Mouse (Mus musculus) thymus, adult 2 months (tissue): ENCODE measurements around the gene Tial1. TPM values are rescaled to one million over a fixed set of nuclear protein-coding genes. Genes with fewer than 3 reads are reported as not detected.

Source experiments
- DNase-seq: peaks from one replicate; pipeline ENCODE4 v3.0.0; 2021
- H3K27ac ChIP-seq: fragments of 200-500 bp; 2 replicates; pipeline ENCODE4 v1.5.1; 2012; ENCODE audit warnings: low read length, control low read depth; ENCODE audit not compliant: control insufficient read depth, insufficient read depth
- H3K27me3 ChIP-seq: fragments of 200-500 bp; 2 replicates; pipeline ENCODE4 v1.6.1; 2012; ENCODE audit warnings: mild to moderate bottlenecking, low read length, moderate library complexity, mixed read lengths; ENCODE audit not compliant: control insufficient read depth, insufficient read depth
- H3K36me3 ChIP-seq: fragments of 200-500 bp; 2 replicates; pipeline ENCODE4 v1.6.1; 2012; ENCODE audit warnings: mild to moderate bottlenecking, low read length, moderate library complexity; ENCODE audit not compliant: control insufficient read depth, insufficient read depth
- H3K4me1 ChIP-seq: fragments of 200-500 bp; replicated peaks from 2 replicates; pipeline ENCODE4 v1.6.1; 2012; ENCODE audit warnings: low read length; ENCODE audit not compliant: control insufficient read depth, insufficient read depth
- H3K4me3 ChIP-seq: fragments of 200-500 bp; 2 replicates; pipeline ENCODE4 v1.5.1; 2012; ENCODE audit warnings: mild to moderate bottlenecking, low read length, control low read depth, moderate library complexity; ENCODE audit not compliant: control insufficient read depth, insufficient read depth
- CTCF ChIP-seq: fragments of 200-500 bp; IDR thresholded peaks from 2 replicates; pipeline ENCODE4 v1.5.1; 2012; ENCODE audit warnings: mild to moderate bottlenecking, control low read depth, low read length, moderate library complexity, borderline replicate concordance; ENCODE audit not compliant: control insufficient read depth, poor library complexity, insufficient read depth; ENCODE audit errors: extremely low read depth
- POLR2A ChIP-seq: fragments of 200-500 bp; IDR thresholded peaks from 2 replicates; pipeline ENCODE4 v1.6.1; 2012; ENCODE audit warnings: mild to moderate bottlenecking, low read length, control low read depth, moderate library complexity; ENCODE audit not compliant: control insufficient read depth, poor library complexity, insufficient read depth; ENCODE audit errors: extremely low read depth
- WGBS: fragments of 180-500 bp; shearing (Covaris S2); methylation state at CpG from one replicate; pipeline ENCODE4 v1.1.7; 2018; 5-methylcytosine and 5-hydroxymethylcytosine counted together
- polyA plus RNA-seq: library from polyadenylated mRNA; depleted of rRNA; stranded (reverse); fragments of >200 nt; gene quantifications from 2 replicates; pipeline ENCODE4 v1.2.3, GENCODE M21; 2012; rRNA removed

Tial1 gene
- 43.8 and 54.6 TPM in 2 replicates for polyA plus RNA-seq

DNA sequence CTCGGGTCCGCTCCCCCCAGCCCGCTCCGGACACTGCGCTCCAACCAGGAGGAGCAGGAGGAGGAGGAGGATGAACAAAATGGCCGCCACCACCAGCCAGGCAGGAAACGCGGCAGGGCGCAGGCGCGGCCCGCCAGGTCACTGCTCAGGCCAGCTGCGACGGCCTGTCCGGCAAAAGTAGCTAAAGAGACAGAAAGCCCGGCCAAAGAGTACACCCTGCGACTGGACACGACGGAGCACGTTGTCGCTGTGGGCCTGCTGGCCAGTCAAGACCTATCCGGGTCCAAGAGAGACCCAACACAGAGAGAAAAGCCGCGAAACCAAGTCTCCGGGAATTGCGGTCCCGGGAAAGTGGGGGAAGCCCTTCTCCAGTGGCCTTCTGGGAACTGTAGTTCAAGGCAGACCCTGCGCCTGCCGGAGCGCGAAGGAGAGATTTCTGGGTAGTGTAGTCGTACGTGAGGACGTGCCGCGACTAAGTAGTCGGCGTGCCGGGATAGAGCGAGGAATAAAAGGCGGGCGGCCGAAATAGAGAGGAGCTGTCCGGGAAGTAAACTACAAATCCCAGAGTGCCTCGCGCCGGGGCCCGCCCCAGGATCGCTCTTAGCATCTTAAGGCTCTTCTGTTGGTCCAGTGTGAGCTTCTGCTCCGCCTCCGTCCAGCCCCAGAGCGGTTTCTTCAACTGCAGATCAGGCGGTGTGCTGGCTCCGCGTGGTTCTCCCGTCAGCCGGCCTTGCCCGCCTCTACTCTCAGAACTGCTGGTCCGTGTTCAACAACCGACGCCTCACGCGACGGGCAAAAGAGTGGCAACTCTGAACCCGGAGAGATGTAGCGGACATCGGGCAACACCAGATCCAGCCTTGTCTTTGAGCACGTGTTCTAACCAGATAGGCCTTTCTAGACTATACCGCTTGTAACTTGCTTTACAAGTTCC lies at the start of gene Tial1:
Tial1 (minus strand) TSS at position 433 of the 931 bp plus-strand sequence.
- peak; percentile 96 for DNase-seq
- TF ChIP-seq CTCF (no peak), POLR2A (peak; percentile 57)
- WGBS = under 1% methylated on average over 69 of the region's 69 CpGs

DNA sequence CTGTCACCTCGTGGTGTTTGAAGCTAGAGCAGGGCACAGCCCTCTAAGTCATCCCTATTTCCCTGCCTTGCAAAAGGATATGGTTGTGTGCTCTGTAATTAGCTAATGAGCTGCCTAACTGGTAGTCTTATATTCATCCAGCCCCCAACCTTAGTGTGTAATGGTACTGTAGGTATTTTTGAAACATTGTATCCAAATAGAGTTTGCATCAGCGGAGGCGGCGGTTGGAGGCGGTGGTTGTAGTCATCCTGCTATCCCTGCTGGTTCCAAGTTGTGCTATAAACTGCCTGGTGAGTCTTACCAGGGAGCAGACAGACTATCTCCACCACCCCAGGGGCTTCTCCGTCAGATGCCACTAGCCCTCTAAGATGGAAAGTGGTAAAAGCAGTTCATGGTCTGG lies 42.6 kb upstream of the Tial1 start:
- no peaks in the 10 kb centered on the region for H3K27me3 ChIP-seq
- H3K4me1 ChIP-seq = no peaks in the 10 kb centered on the region
- WGBS = 95% methylated on average over 6 of the region's 6 CpGs
- no peak overlapping the region for H3K4me3 ChIP-seq
- H3K27ac ChIP-seq = no peak overlapping the region
- no peak for DNase-seq
- no peaks in the 10 kb centered on the region for H3K36me3 ChIP-seq
- TF ChIP-seq CTCF = no peak
- no peak for TF ChIP-seq POLR2A

More for the DNA sequence above, at the start of gene Tial1:
- Histone ChIP-seq H3K27me3 (no peaks in the 10 kb centered on the region), H3K4me3 (peak within 1 kb of the TSS; percentile 60), H3K36me3 (no peaks in the 10 kb centered on the region), H3K27ac (peak within 1 kb of the TSS; percentile 43; the same call in 1 of the 2 replicates), H3K4me1 (peaks cover 3% of the 10 kb centered on the region; the same call in 1 of the 2 replicates)

GRCm38 (mm10) chr7:128499801-128500200 lies 38.3 kb upstream of the Tial1 start:
- DNase-seq = no peak
- H3K4me1 ChIP-seq = peaks cover 2% of the 10 kb centered on the region; the same call in 1 of the 2 replicates
- 97% methylated on average over 6 of the region's 6 CpGs for WGBS
- no peak overlapping the region for H3K27ac ChIP-seq
- TF ChIP-seq CTCF (no peak), POLR2A (no peak)
- H3K27me3 ChIP-seq = no peaks in the 10 kb centered on the region
- H3K36me3 ChIP-seq = no peaks in the 10 kb centered on the region
- H3K4me3 ChIP-seq = no peak overlapping the region

DNA sequence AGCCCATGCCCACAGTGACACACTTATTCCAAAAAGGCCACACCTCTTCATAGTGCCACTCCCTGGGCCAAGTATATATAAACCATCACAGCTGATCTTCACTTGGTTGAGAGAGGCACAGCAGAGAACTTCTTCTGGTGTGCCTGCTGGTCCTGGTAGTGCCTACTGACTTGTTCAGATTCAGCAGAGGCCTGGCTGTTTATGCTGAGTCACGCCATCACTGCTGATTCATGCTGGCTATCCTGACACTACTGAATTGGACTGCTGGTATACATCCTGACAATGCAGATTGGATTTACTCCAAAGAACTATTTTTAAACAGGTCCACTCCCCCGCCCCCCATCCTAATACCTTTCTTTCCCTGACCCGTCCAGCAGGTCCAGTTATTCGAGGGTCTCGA lies 33.0 kb upstream of the Tial1 start:
- WGBS = 95% methylated on average over 5 of the region's 5 CpGs
- no peak for DNase-seq
- no peak overlapping the region for H3K27ac ChIP-seq
- H3K4me3 ChIP-seq = no peak overlapping the region
- peaks cover 2% of the 10 kb centered on the region; the same call in 1 of the 2 replicates for H3K4me1 ChIP-seq
- TF ChIP-seq POLR2A = no peak
- no peak for TF ChIP-seq CTCF
- H3K36me3 ChIP-seq = no peaks in the 10 kb centered on the region
- no peaks in the 10 kb centered on the region for H3K27me3 ChIP-seq

- H3K4me3 ChIP-seq = no peak overlapping the region
- H3K27me3 ChIP-seq = no peaks in the 10 kb centered on the region
- 94% methylated on average over 3 of the region's 3 CpGs for WGBS
- TF ChIP-seq CTCF (no peak), POLR2A (no peak)
- no peak for DNase-seq
- no peaks in the 10 kb centered on the region for H3K4me1 ChIP-seq
- H3K36me3 ChIP-seq = no peaks in the 10 kb centered on the region
- H3K27ac ChIP-seq = no peak overlapping the region
Measured at GRCm38 (mm10) chr7:128488986-128489385, 27.5 kb upstream of the Tial1 start.

- no peaks in the 10 kb centered on the region for H3K27me3 ChIP-seq
- no peak overlapping the region for H3K27ac ChIP-seq
- WGBS = 65% methylated on average over 10 of the region's 10 CpGs
- TF ChIP-seq POLR2A = no peak
- TF ChIP-seq CTCF = no peak
- H3K4me3 ChIP-seq = no peak overlapping the region
- no peaks in the 10 kb centered on the region for H3K36me3 ChIP-seq
- peak; percentile 25 for DNase-seq
- peaks cover 3% of the 10 kb centered on the region; the same call in 1 of the 2 replicates for H3K4me1 ChIP-seq
Measured at GRCm38 (mm10) chr7:128474322-128474721, 12.8 kb upstream of the Tial1 start.
